Mouse (Mus musculus): ENCODE data around the gene Ripor2. TPM values are rescaled to one million over a fixed set of nuclear protein-coding genes. Genes with fewer than 3 reads are reported as not detected.

The Ripor2 gene
- polyA plus RNA-seq, 1 experiment from 2014 or later = 3.9 TPM

DNA sequence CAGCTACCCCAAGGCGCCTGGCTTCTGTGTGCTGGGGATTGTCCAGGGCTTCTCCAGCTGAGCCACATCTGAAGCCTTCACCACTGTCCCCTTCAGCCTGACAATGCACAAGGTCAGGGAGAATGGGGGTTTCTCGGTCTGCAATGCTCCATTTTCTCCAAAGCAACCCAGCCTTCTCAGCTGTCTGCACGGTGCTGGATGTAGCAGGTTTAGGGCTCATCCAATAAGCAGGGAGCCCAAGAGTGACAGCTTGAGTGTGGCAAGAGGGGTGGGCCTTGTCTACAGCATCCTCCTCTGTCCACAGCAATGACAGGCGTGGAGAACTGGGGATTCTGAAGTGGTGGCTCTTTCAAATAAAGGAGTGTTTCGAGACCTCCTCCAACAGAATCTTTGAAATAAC, 23.8 kb downstream of the Ripor2 start:
- ATAC-seq (ENCODE audit: low read depth) = no peak
- Histone ChIP-seq H3K9me3 (replicated peaks) (no peaks in the 10 kb centered on the region), H3K4me3 (replicated peaks) (no peak overlapping the region), H3K36me3 (no peaks in the 10 kb centered on the region), H3K9ac (no peak overlapping the region), H3K27me3 (no peaks in the 10 kb centered on the region), H3K4me2 (no peak overlapping the region), H3K27ac (no peak overlapping the region), H3K4me1 (replicated peaks) (peaks cover 39% of the 10 kb centered on the region)
- no peak for DNase-seq
- 70% methylated on average over 5 of the region's 5 CpGs for WGBS (ENCODE audit: insufficient replicate concordance)

DNA sequence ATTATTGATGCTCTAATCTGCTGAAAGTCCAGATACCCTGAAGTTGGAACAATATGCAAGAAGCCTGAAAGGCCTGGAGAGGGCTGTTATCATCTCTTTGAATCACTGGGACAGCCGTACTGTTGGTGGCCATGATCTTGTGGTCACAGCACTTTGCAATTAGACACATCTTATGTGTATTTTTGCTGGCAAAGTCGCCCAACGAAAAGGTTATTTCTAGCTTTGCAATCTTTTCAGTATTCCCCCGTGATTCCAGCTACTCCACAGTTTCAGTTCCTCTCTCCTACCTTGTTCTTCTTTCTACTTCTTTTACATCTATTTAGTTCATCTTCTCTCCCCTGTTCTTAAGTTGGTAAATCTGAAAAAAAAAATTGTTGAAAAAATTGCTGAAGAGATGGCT, 26.0 kb downstream of the Ripor2 start:
- H3K36me3 ChIP-seq = no peaks in the 10 kb centered on the region
- H3K9ac ChIP-seq = no peak overlapping the region
- no peak for DNase-seq
- H3K4me2 ChIP-seq = no peak overlapping the region
- no peaks in the 10 kb centered on the region for H3K9me3 ChIP-seq (replicated peaks)
- no peak overlapping the region for H3K4me3 ChIP-seq (replicated peaks)
- 59% methylated on average over 4 of the region's 4 CpGs for WGBS (ENCODE audit: insufficient replicate concordance)
- H3K27me3 ChIP-seq = no peaks in the 10 kb centered on the region
- ATAC-seq (ENCODE audit: low read depth) = no peak
- peaks cover 34% of the 10 kb centered on the region for H3K4me1 ChIP-seq (replicated peaks)
- H3K27ac ChIP-seq = no peak overlapping the region

DNA sequence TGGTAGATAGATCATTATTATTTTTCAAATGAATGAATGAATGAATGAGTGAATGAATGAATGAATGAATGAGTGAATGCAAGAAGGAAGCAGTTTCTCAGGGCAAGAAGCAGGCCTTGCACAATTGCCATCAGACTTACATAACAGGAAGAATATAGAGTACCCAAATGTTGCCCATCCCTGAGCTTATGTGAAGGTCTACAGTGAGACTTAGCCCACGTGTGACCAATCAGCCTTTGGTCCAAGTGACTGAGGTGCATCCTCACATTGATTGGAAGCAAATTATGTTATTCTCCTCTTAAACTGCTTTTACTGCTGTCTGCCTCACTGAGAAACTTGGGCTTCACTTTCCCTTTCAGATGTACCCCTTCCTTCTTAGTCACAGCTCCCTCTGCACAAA, 26.7 kb downstream of the Ripor2 start:
- H3K9me3 ChIP-seq (replicated peaks) = no peaks in the 10 kb centered on the region
- H3K27ac ChIP-seq = no peak overlapping the region
- no peaks in the 10 kb centered on the region for H3K27me3 ChIP-seq
- DNase-seq (no peak), ATAC-seq (ENCODE audit: low read depth) (no peak)
- peaks cover 33% of the 10 kb centered on the region for H3K4me1 ChIP-seq (replicated peaks)
- H3K4me3 ChIP-seq (replicated peaks) = no peak overlapping the region
- H3K9ac ChIP-seq = no peak overlapping the region
- H3K4me2 ChIP-seq = no peak overlapping the region
- H3K36me3 ChIP-seq = no peaks in the 10 kb centered on the region
- 71% methylated on average over 1 of the region's 1 CpGs for WGBS (ENCODE audit: insufficient replicate concordance)

DNA sequence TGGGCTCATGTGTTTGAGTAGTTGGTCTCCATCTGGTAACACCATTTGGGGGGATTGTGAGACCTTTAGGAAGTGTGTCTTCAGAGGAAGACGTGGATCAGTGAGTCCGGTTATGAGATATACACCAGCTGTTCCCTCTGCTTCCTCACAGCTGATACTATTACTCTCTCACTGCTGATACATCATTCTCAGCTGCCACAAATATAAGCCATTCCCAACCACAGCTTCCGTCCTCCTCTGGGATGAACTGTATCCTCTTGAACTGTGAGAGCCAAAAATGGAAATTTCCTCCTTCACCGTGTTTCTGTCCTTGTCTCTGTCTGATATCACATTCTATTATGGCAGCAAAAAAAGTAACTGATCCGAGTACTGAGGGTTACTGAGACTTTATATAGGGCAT, 28.9 kb downstream of the Ripor2 start:
- DNase-seq = no peak
- 70% methylated on average over 5 of the region's 5 CpGs for WGBS (ENCODE audit: insufficient replicate concordance)

DNA sequence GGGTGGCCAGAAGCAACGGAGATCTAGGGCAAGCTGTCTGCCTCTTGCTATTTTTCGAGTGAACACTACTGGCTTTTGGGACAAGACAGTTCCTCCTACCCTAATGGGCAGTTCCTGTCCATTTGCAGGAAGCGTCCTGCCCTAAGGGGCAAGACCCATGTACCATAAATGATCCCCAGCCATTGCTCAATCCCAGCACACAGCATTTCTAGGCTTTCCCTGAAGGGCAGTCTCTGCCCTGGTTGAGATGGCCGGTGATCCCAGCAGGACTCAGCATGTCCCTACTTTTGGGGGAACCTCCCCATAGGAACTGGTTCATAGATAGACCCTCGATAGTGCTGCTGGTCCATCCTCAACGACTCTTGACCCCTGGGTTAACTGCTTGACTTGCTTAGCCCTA, 31.0 kb downstream of the Ripor2 start:
- no peaks in the 10 kb centered on the region for H3K27me3 ChIP-seq
- DNase-seq (no peak), ATAC-seq (ENCODE audit: low read depth) (no peak)
- no peak overlapping the region for H3K4me3 ChIP-seq (replicated peaks)
- H3K36me3 ChIP-seq = no peaks in the 10 kb centered on the region
- no peak overlapping the region for H3K9ac ChIP-seq
- H3K27ac ChIP-seq = no peak overlapping the region
- no peaks in the 10 kb centered on the region for H3K9me3 ChIP-seq (replicated peaks)
- no peak overlapping the region for H3K4me2 ChIP-seq
- 59% methylated on average over 6 of the region's 6 CpGs for WGBS (ENCODE audit: insufficient replicate concordance)
- peaks cover 35% of the 10 kb centered on the region for H3K4me1 ChIP-seq (replicated peaks)

More for the DNA sequence above, 28.9 kb downstream of the Ripor2 start:
- Histone ChIP-seq H3K36me3 (no peaks in the 10 kb centered on the region), H3K4me3 (replicated peaks) (no peak overlapping the region), H3K27ac (no peak overlapping the region), H3K9ac (no peak overlapping the region), H3K4me2 (no peak overlapping the region), H3K4me1 (replicated peaks) (peaks cover 27% of the 10 kb centered on the region), H3K27me3 (no peaks in the 10 kb centered on the region), H3K9me3 (replicated peaks) (no peaks in the 10 kb centered on the region)
- ATAC-seq (ENCODE audit: low read depth) = no peak

DNA sequence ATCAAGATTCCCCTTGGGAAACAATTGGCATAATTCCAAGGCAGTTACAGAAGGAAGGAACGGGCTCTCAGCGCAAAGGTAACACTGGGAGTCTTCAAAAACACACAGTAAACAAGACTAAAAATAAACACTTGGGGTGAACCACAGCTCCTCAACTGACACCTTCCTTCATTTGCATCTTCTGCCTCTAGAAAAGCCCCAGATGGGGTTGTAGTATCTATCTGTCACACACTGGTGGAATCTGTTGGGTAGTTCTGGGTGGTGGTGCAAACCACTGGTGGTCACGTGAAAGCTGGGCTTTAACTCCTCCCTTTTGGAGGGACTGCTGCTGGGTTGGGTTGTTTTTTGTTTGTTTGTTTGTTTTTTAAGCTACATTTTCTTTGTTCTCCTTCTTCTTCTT, 31.4 kb downstream of the Ripor2 start:
- Histone ChIP-seq H3K27me3 (no peaks in the 10 kb centered on the region), H3K4me1 (replicated peaks) (peaks cover 35% of the 10 kb centered on the region), H3K27ac (no peak overlapping the region), H3K9me3 (replicated peaks) (no peaks in the 10 kb centered on the region), H3K9ac (no peak overlapping the region), H3K36me3 (no peaks in the 10 kb centered on the region), H3K4me3 (replicated peaks) (no peak overlapping the region), H3K4me2 (no peak overlapping the region)
- WGBS (ENCODE audit: insufficient replicate concordance) = 36% methylated on average over 3 of the region's 3 CpGs
- DNase-seq (peak; percentile 31), ATAC-seq (ENCODE audit: low read depth) (peak; percentile 77)

DNA sequence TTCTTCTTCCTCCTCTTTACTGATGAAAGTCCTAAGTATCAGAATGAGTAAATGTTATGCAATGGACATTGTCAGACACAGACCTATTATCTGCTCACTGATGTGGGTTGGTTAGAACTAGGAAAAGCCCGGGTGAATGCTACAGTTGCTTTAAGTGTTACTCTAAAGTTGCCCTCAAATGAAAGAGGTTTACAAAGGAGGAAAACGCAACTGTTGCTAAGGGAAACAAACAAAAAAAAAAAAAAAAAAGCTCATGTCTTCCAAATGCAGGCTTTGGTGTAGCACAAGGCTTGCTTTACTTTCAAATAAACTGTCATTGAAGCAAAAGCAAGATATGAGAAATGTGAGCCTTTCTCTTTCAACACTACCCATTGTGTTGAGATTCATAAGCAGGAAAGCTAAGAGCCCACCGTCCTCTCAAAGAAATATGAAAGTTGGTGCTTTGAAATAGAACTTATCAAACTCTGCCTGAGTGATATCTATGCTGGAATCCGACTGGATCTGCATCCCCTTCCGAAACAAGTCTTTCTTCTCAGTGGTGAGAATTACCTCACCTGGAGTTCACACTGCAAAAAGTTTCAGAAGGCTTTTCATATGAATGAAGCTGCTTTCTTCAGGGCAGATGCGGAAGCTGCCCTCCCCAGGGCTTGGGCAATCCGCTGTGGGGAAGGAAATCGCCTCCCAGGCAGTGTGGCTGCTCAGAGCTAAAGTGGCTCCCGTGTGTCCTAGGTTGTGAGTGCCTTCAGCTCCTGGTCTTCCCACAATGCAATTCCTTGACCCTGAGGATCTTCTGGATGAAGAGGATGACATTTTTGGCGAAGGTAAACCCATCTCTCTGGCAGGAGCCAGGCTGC, 32.2 kb downstream of the Ripor2 start:
- H3K27ac ChIP-seq = peak overlapping the region; percentile 10; the same call in 1 of the 2 replicates
- no peaks in the 10 kb centered on the region for H3K36me3 ChIP-seq
- H3K4me1 ChIP-seq (replicated peaks) = peaks cover 35% of the 10 kb centered on the region
- no peak overlapping the region for H3K4me2 ChIP-seq
- DNase-seq = no peak
- no peaks in the 10 kb centered on the region for H3K27me3 ChIP-seq
- H3K9ac ChIP-seq = no peak overlapping the region
- no peaks in the 10 kb centered on the region for H3K9me3 ChIP-seq (replicated peaks)
- WGBS (ENCODE audit: insufficient replicate concordance) = 44% methylated on average over 10 of the region's 10 CpGs
- ATAC-seq (ENCODE audit: low read depth) = no peak
- no peak overlapping the region for H3K4me3 ChIP-seq (replicated peaks)

DNA sequence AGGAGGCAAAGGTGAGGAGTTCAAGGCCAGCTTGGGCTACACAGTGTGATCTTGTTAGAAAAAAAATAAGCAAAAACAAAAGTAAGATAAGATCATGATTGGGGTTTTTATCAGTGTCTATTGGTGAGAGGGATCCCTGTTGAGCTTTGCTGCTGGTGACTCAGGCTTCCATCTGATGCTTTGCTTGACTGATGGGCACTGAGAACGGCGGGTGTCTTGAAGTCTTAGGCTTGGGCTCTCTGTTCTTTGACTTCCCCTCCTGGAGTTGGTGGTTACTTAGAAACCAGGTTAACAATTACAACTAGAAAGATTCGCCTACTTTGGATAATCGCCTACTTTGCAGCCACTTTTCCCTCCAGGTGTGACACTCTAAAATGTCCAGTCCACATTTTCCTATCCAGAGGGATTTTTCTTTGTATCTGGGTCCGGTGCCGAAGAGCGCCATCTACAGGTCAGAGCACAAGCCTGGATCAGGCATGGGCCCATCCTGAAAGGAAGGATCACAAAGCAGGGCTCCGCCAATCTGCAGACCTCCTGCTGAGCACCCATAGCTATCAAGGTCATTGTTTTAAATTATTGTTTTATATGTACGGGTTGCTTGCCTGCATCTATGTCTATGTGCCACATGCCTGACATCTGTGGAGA, 34.1 kb downstream of the Ripor2 start:
- H3K4me2 ChIP-seq = no peak overlapping the region
- no peak for ATAC-seq (ENCODE audit: low read depth)
- no peak for DNase-seq
- no peaks in the 10 kb centered on the region for H3K27me3 ChIP-seq
- no peak overlapping the region for H3K4me3 ChIP-seq (replicated peaks)
- H3K36me3 ChIP-seq = no peaks in the 10 kb centered on the region
- H3K27ac ChIP-seq = no peak overlapping the region
- no peak overlapping the region for H3K9ac ChIP-seq
- WGBS (ENCODE audit: insufficient replicate concordance) = 58% methylated on average over 9 of the region's 9 CpGs
- H3K9me3 ChIP-seq (replicated peaks) = no peaks in the 10 kb centered on the region
- H3K4me1 ChIP-seq (replicated peaks) = peaks cover 28% of the 10 kb centered on the region

DNA sequence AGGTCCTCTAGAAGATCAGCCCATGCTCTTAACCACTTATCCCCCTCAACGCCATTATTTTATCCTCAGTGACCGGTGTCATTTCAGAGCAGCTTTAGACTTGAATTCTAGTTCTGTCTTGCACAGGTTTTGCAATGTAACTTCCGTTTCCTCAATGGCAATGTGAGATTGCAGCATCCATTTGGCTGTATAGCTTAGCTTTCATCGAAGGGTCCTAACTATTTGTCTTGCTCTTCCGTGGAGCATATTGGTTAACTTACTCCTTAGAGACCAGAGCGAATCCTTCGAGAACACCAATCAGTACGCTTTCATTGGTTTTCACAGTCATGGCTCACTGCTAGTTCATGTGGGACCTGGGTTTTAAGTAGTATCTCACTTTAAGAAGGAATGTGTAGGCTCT, 34.7 kb downstream of the Ripor2 start:
- Histone ChIP-seq H3K4me2 (no peak overlapping the region), H3K27me3 (no peaks in the 10 kb centered on the region), H3K9ac (no peak overlapping the region), H3K4me3 (replicated peaks) (no peak overlapping the region), H3K36me3 (no peaks in the 10 kb centered on the region), H3K4me1 (replicated peaks) (peaks cover 28% of the 10 kb centered on the region), H3K27ac (no peak overlapping the region), H3K9me3 (replicated peaks) (no peaks in the 10 kb centered on the region)
- DNase-seq (no peak), ATAC-seq (ENCODE audit: low read depth) (no peak)
- 79% methylated on average over 8 of the region's 8 CpGs for WGBS (ENCODE audit: insufficient replicate concordance)

DNA sequence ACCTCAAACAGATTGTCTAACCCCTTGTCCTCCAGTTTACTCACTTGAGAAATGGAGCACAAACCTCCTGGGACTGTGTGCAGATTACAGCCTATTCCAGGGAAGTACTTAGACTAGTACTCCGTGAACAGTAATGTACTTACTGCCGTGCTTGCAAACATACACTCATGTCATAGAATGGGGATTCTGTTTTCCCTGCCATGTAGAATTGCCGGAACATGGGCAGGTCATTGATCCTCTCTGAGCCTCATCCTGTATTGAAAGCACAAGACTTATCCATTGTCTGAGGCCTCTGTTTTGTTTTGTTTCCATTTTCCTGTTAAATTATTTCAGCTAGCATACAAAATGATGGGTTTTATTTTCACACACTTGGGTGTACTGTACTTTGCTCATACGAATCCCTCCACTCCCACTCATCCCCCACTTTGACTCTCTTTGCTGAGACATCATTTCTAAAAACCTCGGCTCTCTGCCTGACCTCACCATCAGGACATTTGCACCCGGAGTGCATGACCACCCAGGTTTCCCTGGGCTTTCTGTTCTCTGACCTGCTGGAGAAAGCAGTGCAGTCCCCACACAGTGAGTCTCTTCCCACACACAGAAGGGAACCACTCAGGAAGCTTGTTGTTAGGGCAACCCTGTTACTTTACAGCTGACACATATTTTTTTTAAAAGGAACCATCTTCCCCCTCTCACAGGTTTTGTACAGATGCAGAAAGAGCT, 35.2 kb downstream of the Ripor2 start:
- Histone ChIP-seq H3K9me3 (replicated peaks) (no peaks in the 10 kb centered on the region), H3K27ac (no peak overlapping the region), H3K36me3 (no peaks in the 10 kb centered on the region), H3K4me3 (replicated peaks) (no peak overlapping the region), H3K4me2 (no peak overlapping the region), H3K27me3 (no peaks in the 10 kb centered on the region), H3K9ac (no peak overlapping the region), H3K4me1 (replicated peaks) (peaks cover 28% of the 10 kb centered on the region)
- ATAC-seq (ENCODE audit: low read depth) (no peak), DNase-seq (no peak)
- 63% methylated on average over 6 of the region's 6 CpGs for WGBS (ENCODE audit: insufficient replicate concordance)

DNA sequence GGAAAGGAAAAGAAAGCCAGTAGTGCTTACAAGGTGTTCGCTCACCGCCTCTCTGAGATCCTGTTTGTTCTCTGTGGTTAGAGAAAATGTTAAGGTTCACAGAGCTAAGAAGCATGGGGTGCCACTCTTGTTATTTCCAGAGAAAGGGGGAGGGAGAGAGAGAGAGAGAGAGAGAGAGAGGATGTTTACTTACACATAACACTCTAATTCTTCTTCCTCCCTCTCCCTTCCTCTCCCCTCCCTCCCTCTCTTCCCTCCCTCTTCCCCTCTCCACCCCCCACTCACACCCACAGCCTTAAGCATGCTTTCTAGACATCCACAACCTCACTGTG, 35.8 kb downstream of the Ripor2 start:
- no peak for ATAC-seq (ENCODE audit: low read depth)
- no peak overlapping the region for H3K4me3 ChIP-seq (replicated peaks)
- WGBS (ENCODE audit: insufficient replicate concordance) = 55% methylated on average over 2 of the region's 2 CpGs
- H3K4me2 ChIP-seq = no peak overlapping the region
- H3K9ac ChIP-seq = no peak overlapping the region
- no peak for DNase-seq
- H3K27ac ChIP-seq = no peak overlapping the region
- H3K9me3 ChIP-seq (replicated peaks) = no peaks in the 10 kb centered on the region
- H3K27me3 ChIP-seq = no peaks in the 10 kb centered on the region
- H3K36me3 ChIP-seq = no peaks in the 10 kb centered on the region
- peaks cover 23% of the 10 kb centered on the region for H3K4me1 ChIP-seq (replicated peaks)

All from liver, embryonic 13.5 days (tissue).